Mouse (Mus musculus) cerebellum, adult 11 months (tissue): ENCODE measurements at regions not wholly inside any gene's neighbourhood (a gene's known extent, or its start where the extent isn't known, plus 50 kb on each side); places are given as distances from the start of the nearest gene placed in this dataset.

Source experiments
- DNase-seq: peaks from one replicate; pipeline ENCODE4 v3.0.0; 2022

DNA sequence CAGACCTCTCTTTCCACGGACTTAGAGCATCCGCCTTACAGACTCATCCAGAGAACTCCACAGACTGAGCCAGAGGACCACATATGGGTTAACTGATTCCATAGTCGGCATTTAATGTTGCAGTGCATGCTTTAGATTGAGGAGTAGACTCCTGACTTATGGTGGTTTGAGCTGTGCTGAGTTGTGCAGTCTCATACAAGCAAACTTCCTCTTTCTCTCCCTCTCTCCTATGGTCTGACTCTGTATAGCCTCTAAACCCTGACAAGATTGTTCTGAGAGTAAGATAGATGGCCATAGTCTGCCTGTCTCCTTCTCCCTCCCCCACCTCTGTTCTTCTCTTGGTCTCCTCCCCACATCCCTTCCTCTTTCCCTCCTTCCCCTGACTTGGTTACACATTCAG is 616.0 kb downstream of the Ryr2 start:
- no peak for DNase-seq

DNA sequence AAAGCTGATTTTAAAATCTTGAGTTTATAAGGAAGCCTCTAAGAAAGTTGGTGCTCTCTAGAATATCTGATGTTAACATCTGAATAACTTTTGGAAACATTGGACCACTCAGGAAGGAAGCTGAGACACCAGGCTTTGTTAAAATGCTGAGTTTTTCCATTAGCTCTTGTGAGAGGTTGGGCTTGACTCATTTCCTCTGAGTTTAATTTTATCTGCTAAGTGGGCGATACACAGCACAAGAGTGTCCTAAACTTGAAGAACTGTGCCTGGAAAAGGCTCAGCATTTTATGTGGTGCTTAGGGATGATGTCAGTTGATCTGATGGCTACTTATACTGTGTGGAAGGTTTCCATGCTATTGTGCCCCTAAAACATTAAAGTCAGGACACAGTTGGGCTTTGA is 623.6 kb downstream of the Ryr2 start:
- no peak for DNase-seq

GRCm38 (mm10) chr13:11482701-11483100 is 624.0 kb downstream of the Ryr2 start:
- DNase-seq = no peak

GRCm38 (mm10) chr13:11460251-11460650 is 646.5 kb downstream of the Ryr2 start:
- DNase-seq = no peak

GRCm38 (mm10) chr13:11455113-11455512 is 651.6 kb downstream of the Ryr2 start:
- no peak for DNase-seq

DNA sequence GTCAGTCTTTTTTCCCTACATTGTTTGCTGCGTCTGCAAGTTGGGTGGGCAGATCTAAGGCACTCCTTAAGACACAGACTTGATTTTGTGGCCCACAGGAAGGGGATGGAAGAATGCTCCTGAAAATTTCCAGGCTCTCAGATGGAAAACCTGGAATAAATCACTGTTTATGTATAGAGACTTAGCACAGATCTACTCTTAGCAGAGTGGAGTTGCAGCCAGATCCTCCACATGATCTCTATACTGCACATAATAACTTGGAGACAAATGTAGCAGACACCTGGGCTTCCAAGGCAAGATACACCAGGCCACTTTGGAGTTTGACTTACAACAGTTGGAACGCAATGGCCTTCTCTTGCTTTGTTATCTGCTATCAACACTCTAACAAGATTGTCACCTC is 654.3 kb downstream of the Ryr2 start:
- no peak for DNase-seq

GRCm38 (mm10) chr13:11432465-11433339 is 674.0 kb downstream of the Ryr2 start:
- no peak for DNase-seq

DNA sequence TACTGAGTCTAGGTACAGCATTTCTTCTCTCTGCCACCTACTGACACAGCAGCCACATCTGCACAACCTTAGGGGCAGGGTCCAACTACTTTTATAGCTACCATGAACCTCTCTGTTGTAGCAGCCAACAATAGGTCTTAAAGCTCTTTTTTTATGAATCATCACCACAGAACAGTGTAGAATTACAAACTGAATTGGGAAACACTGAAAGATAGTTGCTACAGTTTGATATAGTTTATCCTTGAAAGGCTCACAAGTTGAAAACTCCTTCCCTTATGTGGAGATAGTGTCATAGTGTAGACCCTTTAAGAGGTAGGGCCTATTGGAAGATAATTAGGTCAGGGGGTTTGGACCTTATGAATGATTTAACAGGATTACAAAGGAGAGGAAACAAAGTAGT is 679.9 kb downstream of the Ryr2 start:
- no peak for DNase-seq

DNA sequence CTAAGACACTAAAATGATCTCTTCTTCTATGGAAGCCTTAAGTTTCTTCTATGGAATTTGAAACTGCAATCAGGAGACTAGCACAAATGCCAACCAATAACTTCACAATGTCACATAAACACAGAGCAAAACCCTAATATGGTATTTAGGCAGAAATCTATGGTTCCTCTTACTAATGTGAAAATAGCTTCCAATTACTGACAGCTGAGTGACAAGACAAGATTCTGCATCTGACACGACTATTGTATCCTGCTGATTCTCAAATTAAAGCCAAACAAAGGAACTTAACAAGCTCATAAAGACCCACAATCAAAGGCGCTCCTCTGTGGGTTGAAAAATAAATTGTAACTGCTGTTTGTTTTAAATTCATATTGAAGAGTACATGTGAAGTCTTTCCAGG is 714.7 kb downstream of the Ryr2 start:
- DNase-seq = no peak

DNA sequence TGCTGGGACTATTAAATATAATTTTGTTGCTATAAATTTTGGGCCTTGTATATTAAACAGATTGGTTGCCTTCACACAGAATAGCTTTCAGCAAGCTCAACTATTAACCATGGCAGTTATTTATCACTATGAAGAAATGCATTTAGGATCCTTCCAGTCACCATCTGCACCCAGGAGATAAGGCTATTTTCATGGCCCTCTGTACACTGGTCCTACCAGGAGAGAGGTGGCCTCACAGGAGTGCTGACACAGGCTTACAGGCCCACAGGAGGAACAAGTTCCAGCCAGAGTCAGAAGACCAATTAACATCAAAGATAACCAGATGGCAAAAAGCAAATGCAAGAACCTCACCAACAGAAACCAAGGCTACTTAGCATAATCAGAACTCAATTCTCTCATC is 731.3 kb downstream of the Ryr2 start:
- no peak for DNase-seq

- no peak for DNase-seq
Measured at GRCm38 (mm10) chr13:11369456-11369855, 737.3 kb downstream of the Ryr2 start.

GRCm38 (mm10) chr13:11362872-11363271 is 743.9 kb downstream of the Ryr2 start:
- no peak for DNase-seq

- DNase-seq = no peak
Measured at GRCm38 (mm10) chr13:11348502-11348849, 758.3 kb downstream of the Ryr2 start.

DNA sequence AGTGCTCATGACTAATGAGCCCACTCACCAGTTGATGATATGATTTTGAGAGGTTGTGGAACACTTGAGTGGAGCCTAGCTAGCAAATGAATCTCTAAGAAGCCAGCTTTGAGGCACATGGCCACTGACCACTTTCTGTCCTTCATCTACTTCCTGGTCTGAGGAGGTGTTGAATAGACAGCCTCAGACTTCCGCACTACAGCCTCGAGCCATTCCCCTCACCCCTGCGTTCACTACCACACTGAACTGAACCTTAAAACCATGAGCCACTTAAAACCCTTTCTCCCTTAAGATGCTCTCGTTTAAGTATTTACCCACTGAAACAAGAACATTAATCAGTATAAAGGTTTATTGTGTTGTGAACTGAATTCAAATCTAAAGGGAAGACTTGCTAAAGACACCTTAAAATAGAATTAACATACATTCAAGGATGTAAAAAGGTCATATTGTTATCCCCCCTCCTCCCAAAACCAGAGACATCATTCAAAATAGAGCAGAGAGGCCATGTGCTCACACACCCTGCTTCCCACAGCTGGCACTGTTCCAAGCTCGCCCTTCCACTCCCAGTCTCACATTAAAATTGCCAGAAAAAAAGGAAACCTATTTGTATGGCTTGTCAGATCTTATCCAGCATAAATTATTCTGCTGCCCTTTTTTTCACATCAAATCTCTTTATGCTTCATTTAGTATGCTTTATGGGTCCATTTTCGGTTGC is 758.8 kb downstream of the Ryr2 start:
- no peak for DNase-seq

GRCm38 (mm10) chr13:11344500-11344899 is 762.2 kb downstream of the Ryr2 start:
- DNase-seq = no peak

DNA sequence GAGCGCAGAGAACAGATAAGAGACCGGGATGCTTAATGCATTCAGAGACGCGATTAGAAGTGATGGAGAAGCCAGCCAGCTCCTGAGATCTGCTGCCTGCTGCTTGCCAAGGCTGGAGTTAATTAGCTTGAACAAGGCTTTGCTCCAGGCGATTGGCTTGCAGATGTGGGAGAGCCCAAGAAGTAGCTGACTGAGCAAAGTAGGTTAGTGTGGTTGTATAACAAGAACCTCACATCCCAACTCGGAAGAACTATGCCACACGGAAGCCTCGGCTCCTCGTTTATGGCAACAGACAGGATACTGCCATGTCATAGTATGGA is 768.5 kb downstream of the Ryr2 start:
- peak; percentile 3 for DNase-seq

GRCm38 (mm10) chr13:11337610-11338296 is 769.0 kb downstream of the Ryr2 start:
- DNase-seq = no peak

DNA sequence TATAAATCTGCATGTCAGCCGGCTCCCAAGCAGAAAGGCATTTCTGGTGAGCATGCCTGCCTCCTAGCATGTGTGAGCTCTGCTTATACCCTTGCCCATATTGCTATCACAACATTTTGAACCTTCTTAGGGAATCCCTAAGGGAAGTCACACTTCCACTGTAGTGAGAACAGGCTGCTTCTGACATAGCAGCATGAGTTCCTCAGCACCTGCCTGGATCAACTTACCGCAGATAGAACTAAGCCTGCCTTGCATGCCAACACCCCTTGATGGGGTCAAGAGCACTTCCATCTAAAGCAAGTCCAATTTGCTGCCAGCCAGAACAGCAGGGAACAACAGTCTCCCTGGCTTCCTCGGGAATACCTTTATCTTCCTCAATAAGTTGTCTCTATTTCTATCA is 769.8 kb downstream of the Ryr2 start:
- no peak for DNase-seq

DNA sequence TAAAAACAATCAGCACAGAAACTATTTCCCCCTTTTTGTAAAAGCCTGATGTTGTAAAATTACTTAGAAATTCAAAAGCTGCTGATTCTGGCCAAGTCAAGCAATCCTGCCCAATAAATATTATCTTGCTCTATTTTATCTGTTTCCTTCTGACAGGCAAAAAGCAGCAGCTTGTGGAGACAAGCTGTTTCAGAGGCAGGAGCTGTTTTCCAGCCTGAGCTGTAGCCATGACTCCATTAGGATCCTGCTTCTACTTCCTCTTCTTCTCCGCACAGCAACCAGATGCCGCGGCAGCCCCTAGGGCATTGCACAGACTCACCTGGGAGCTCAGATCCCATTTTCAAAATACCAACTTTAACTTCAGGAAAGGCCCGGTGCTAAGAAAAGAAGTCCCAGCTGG is 774.8 kb downstream of the Ryr2 start:
- no peak for DNase-seq

DNA sequence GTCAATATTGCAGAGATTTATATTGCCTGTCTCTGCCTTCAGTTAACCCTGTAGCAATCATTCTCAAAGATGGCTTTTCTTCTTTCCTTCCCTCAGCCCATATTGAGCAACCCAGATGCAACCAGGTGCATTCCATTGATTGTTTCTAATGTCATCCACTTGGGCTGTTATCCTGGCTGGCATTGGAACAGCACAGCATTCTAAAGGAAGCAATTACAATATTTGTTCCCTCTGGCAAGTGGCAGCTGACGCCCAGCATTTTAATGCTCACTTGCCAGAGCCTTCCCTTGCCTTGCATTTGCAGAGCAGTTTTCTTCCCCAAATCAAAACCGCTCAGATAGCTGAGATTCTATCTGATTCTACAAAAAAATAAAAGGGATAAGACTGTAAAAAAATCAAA is 798.0 kb downstream of the Ryr2 start:
- DNase-seq = no peak

DNA sequence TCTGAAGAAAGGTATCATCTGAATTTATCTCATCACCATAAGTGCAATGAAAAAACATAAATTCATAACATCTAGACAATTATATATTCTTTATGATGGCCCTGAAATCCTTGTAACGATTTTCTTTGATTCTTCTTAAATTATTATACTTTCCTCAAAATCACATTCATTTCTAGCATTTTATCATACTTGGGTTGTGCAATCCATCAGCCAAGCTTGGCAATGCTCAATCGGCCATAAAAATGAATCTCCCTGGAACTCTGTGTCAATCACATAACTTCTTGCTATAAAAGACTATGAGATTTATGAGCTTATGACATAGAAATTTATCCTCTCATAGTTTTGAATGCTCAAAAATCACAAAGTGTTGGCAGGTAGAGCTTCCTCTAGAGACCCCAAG is 811.3 kb downstream of the Ryr2 start:
- DNase-seq = no peak

- no peak for DNase-seq
Measured at GRCm38 (mm10) chr13:11294689-11295088, 812.1 kb downstream of the Ryr2 start.

DNA sequence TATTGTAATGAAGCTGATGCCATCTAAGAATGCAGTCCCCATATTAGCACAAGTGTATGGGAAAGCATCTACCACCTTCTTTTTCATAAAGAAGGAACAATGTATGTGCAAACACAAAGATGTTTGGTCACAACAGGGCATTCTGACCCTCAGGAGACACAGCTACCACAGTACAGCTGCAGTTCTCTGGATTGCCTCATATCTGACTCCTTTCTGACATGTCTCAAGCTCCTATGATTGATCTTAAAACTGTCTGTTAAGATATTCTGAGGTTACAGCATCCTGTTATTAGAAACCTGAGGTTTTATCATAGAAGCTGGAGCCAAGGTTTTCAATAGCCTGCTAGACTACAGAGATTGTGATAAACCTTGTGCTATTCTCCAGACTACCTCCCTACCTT is 813.0 kb downstream of the Ryr2 start:
- DNase-seq = no peak

- DNase-seq = no peak
Measured at GRCm38 (mm10) chr13:11273896-11274295, 832.8 kb downstream of the Ryr2 start.
